Mouse (Mus musculus): ENCODE results near the gene 2300009A05Rik. TPM values are rescaled to one million over a fixed set of nuclear protein-coding genes. Genes with fewer than 3 reads are reported as not detected.

2300009A05Rik gene
- polyA plus RNA-seq, 1 experiment = 110 TPM

- Histone ChIP-seq H3K36me3 (ENCODE audit: control insufficient read depth, insufficient read depth, low read length) (peaks cover 11% of the 10 kb centered on the region), H3K27ac (ENCODE audit: insufficient read depth, low read depth, low read length) (no peak overlapping the region), H3K4me1 (ENCODE audit: control insufficient read depth, insufficient read depth, insufficient read length, low read length) (peaks cover 3% of the 10 kb centered on the region; the same call in 1 of the 2 replicates), H3K4me3 (ENCODE audit: low read depth, low read length) (no peak overlapping the region), H3K27me3 (ENCODE audit: control insufficient read depth, insufficient read depth, low read length) (no peaks in the 10 kb centered on the region)
- WGBS = 87% methylated on average over 8 of the region's 8 CpGs
- no peak for TF ChIP-seq CTCF (IDR thresholded peaks at IDR 0.05; ENCODE audit: extremely low read depth, insufficient read length, insufficient replicate concordance, low read depth, low read length)
- no peak for TF ChIP-seq POLR2A (IDR thresholded peaks at IDR 0.05; ENCODE audit: low read depth, low read length)
Observed at GRCm38 (mm10) chr9:63372541-63372940, 26.5 kb downstream of the 2300009A05Rik start.

DNA sequence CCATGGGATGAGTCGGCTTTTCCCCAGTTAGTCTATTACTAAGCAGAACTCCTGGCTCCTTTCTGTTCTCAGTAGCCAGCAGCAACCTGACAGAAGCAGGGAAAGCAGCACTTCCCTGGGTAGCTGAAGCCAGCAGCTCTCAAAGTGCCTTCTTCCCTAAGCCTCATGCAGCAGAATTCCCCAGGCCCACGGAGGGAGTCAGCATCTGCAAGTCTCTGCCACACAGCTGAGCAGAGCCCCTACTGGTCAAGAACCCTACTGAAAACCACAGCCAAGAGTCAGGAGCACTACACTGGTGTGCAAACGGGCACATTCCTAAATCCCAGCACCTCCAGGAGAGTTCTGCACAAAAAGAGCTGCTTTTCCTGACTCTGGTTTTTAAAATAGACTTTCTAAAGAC, 38.6 kb downstream of the 2300009A05Rik start:
- no peak for TF ChIP-seq POLR2A (IDR thresholded peaks at IDR 0.05; ENCODE audit: low read depth, low read length)
- TF ChIP-seq CTCF (IDR thresholded peaks at IDR 0.05; ENCODE audit: extremely low read depth, insufficient read length, insufficient replicate concordance, low read depth, low read length) = no peak
- 0 out of 2 replicates have a peak, but pooled peaks cover 3% of the 10 kb centered on the region for H3K4me1 ChIP-seq (ENCODE audit: control insufficient read depth, insufficient read depth, insufficient read length, low read length)
- WGBS = 80% methylated on average over 3 of the region's 3 CpGs
- H3K4me3 ChIP-seq (ENCODE audit: low read depth, low read length) = no peak overlapping the region
- H3K27ac ChIP-seq (ENCODE audit: insufficient read depth, low read depth, low read length) = no peak overlapping the region
- no peaks in the 10 kb centered on the region for H3K27me3 ChIP-seq (ENCODE audit: control insufficient read depth, insufficient read depth, low read length)
- peaks cover 6% of the 10 kb centered on the region for H3K36me3 ChIP-seq (ENCODE audit: control insufficient read depth, insufficient read depth, low read length)

DNA sequence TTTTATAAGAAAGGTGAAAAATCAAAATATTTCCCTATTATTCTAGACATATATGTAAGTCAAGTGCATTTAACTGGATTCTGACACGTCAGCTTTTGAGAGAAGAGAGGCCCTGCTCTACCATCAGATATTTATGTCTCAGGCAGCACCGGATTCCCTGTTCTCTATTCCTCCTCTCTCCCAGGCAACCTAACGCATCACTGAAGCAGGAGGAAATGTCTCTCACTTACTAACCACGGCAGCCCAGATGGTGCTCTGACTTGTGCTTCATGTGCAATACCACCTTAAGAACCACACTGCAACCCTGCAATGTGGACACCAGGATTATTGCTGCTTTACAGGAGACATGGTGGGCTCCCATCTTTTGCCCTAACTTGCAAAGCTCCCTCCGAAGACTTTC, 40.0 kb downstream of the 2300009A05Rik start:
- Histone ChIP-seq H3K36me3 (ENCODE audit: control insufficient read depth, insufficient read depth, low read length) (peaks cover 5% of the 10 kb centered on the region), H3K4me3 (ENCODE audit: low read depth, low read length) (no peak overlapping the region), H3K4me1 (ENCODE audit: control insufficient read depth, insufficient read depth, insufficient read length, low read length) (0 out of 2 replicates have a peak, but pooled peaks cover 3% of the 10 kb centered on the region), H3K27me3 (ENCODE audit: control insufficient read depth, insufficient read depth, low read length) (no peaks in the 10 kb centered on the region), H3K27ac (ENCODE audit: insufficient read depth, low read depth, low read length) (no peak overlapping the region)
- 92% methylated on average over 5 of the region's 5 CpGs for WGBS
- TF ChIP-seq POLR2A (IDR thresholded peaks at IDR 0.05; ENCODE audit: low read depth, low read length) (no peak), CTCF (IDR thresholded peaks at IDR 0.05; ENCODE audit: extremely low read depth, insufficient read length, insufficient replicate concordance, low read depth, low read length) (no peak)

- Histone ChIP-seq H3K27me3 (ENCODE audit: control insufficient read depth, insufficient read depth, low read length) (no peaks in the 10 kb centered on the region), H3K4me1 (ENCODE audit: control insufficient read depth, insufficient read depth, insufficient read length, low read length) (0 out of 2 replicates have a peak, but pooled peaks cover 2% of the 10 kb centered on the region), H3K4me3 (ENCODE audit: low read depth, low read length) (no peak overlapping the region), H3K36me3 (ENCODE audit: control insufficient read depth, insufficient read depth, low read length) (peaks cover 5% of the 10 kb centered on the region), H3K27ac (ENCODE audit: insufficient read depth, low read depth, low read length) (no peak overlapping the region)
- WGBS = 88% methylated on average over 4 of the region's 4 CpGs
- TF ChIP-seq POLR2A (IDR thresholded peaks at IDR 0.05; ENCODE audit: low read depth, low read length) (no peak), CTCF (IDR thresholded peaks at IDR 0.05; ENCODE audit: extremely low read depth, insufficient read length, insufficient replicate concordance, low read depth, low read length) (no peak)
Observed at GRCm38 (mm10) chr9:63356721-63357120, 42.3 kb downstream of the 2300009A05Rik start.

GRCm38 (mm10) chr9:63356278-63356677, 42.8 kb downstream of the 2300009A05Rik start:
- Histone ChIP-seq H3K4me3 (ENCODE audit: low read depth, low read length) (no peak overlapping the region), H3K27me3 (ENCODE audit: control insufficient read depth, insufficient read depth, low read length) (no peaks in the 10 kb centered on the region), H3K4me1 (ENCODE audit: control insufficient read depth, insufficient read depth, insufficient read length, low read length) (no peaks in the 10 kb centered on the region), H3K36me3 (ENCODE audit: control insufficient read depth, insufficient read depth, low read length) (peaks cover 5% of the 10 kb centered on the region), H3K27ac (ENCODE audit: insufficient read depth, low read depth, low read length) (no peak overlapping the region)
- TF ChIP-seq CTCF (IDR thresholded peaks at IDR 0.05; ENCODE audit: extremely low read depth, insufficient read length, insufficient replicate concordance, low read depth, low read length) (no peak), POLR2A (IDR thresholded peaks at IDR 0.05; ENCODE audit: low read depth, low read length) (no peak)
- WGBS = 84% methylated on average over 9 of the region's 9 CpGs

DNA sequence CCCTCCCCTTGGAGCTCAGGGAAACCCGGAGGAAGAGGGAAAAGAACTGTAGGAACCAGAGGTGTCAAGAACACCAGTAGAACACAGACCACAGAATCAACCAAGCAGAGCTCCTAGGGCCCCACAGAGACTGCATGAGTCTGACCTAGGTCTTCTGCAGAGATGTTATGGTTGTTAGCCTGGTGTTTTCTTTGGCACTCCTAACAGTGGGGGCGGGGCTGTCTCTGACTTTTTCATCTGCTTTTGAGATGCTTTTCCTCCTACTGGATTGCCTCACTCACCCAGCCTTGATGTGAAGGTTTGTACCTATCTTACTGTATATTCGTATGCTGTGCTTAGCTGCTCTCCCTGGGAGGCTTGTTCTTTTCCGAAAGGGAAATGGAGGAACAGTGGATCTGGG, 44.9 kb downstream of the 2300009A05Rik start:
- H3K27ac ChIP-seq (ENCODE audit: insufficient read depth, low read depth, low read length) = no peak overlapping the region
- no peak for TF ChIP-seq CTCF (IDR thresholded peaks at IDR 0.05; ENCODE audit: extremely low read depth, insufficient read length, insufficient replicate concordance, low read depth, low read length)
- 91% methylated on average over 4 of the region's 4 CpGs for WGBS
- H3K4me1 ChIP-seq (ENCODE audit: control insufficient read depth, insufficient read depth, insufficient read length, low read length) = no peaks in the 10 kb centered on the region
- peaks cover 5% of the 10 kb centered on the region for H3K36me3 ChIP-seq (ENCODE audit: control insufficient read depth, insufficient read depth, low read length)
- no peaks in the 10 kb centered on the region for H3K27me3 ChIP-seq (ENCODE audit: control insufficient read depth, insufficient read depth, low read length)
- H3K4me3 ChIP-seq (ENCODE audit: low read depth, low read length) = no peak overlapping the region

- H3K27me3 ChIP-seq (ENCODE audit: control insufficient read depth, insufficient read depth, low read length) = no peaks in the 10 kb centered on the region
- WGBS = 94% methylated on average over 8 of the region's 8 CpGs
- no peaks in the 10 kb centered on the region for H3K36me3 ChIP-seq (ENCODE audit: control insufficient read depth, insufficient read depth, low read length)
- H3K27ac ChIP-seq (ENCODE audit: insufficient read depth, low read depth, low read length) = no peak overlapping the region
- no peak overlapping the region for H3K4me3 ChIP-seq (ENCODE audit: low read depth, low read length)
- peaks cover 7% of the 10 kb centered on the region for H3K4me1 ChIP-seq (ENCODE audit: control insufficient read depth, insufficient read depth, insufficient read length, low read length)
- TF ChIP-seq POLR2A (IDR thresholded peaks at IDR 0.05; ENCODE audit: low read depth, low read length) (no peak), CTCF (IDR thresholded peaks at IDR 0.05; ENCODE audit: extremely low read depth, insufficient read length, insufficient replicate concordance, low read depth, low read length) (no peak)
Observed at GRCm38 (mm10) chr9:63350030-63350429, 49.0 kb downstream of the 2300009A05Rik start.
